Mouse (Mus musculus) liver, adult 2 months (tissue): ENCODE measurements at regions not wholly inside any gene's neighbourhood (a gene's known extent, or its start where the extent isn't known, plus 50 kb on each side); places are given as distances from the start of the nearest gene placed in this dataset.

Source experiments
- CTCF ChIP-seq: fragments of 200-500 bp; IDR thresholded peaks from 2 replicates; pipeline ENCODE4 v1.5.1; 2011; ENCODE audit warnings: low read depth, low read length, control low read depth
- POLR2A ChIP-seq: fragments of 200-500 bp; IDR thresholded peaks from 2 replicates; pipeline ENCODE4 v1.6.1; 2011; ENCODE audit warnings: low read length, control low read depth; ENCODE audit not compliant: insufficient read depth; ENCODE audit errors: extremely low read depth

- TF ChIP-seq CTCF (no peak), POLR2A (no peak)
Measured at GRCm38 (mm10) chr17:27291673-27292072, 87.4 kb upstream of the Lemd2 start.
